Mouse (Mus musculus) G1E (cell line): Measurements from ENCODE around the gene Tmem132c. TPM values are rescaled to one million over a fixed set of nuclear protein-coding genes. Genes with fewer than 3 reads are reported as not detected.

Experiments
- ATAC-seq: 2 replicates; pipeline ENCODE4 v1.8.0; 2016; ENCODE audit warnings: mild to moderate bottlenecking; ENCODE audit not compliant: insufficient number of reproducible peaks, poor library complexity, low FRiP score, severe bottlenecking; ENCODE audit errors: extremely low read depth
- DNase-seq: peaks from one replicate; pipeline ENCODE4 v3.0.0; 2012; ENCODE audit warnings: low spot score
- H3K27me3 ChIP-seq: 2 replicates; pipeline ENCODE4 v1.6.1; 2012; ENCODE audit warnings: mild to moderate bottlenecking, low read length, inconsistent platforms; ENCODE audit not compliant: insufficient read depth
- H3K36me3 ChIP-seq: replicated peaks from 2 replicates; pipeline ENCODE3; 2012; ENCODE audit warnings: mild to moderate bottlenecking, inconsistent platforms
- H3K4me1 ChIP-seq: 2 replicates; pipeline ENCODE4 v1.6.1; 2012; ENCODE audit warnings: low read depth, low read length, inconsistent platforms, mixed read lengths; ENCODE audit not compliant: insufficient read depth
- H3K4me3 ChIP-seq: 2 replicates; pipeline ENCODE4 v1.5.1; 2012; ENCODE audit warnings: low read depth, mild to moderate bottlenecking, inconsistent platforms, low read length, moderate library complexity, mixed read lengths
- H3K9me3 ChIP-seq: replicated peaks from 2 replicates; pipeline ENCODE4 v1.6.1; 2012; ENCODE audit warnings: inconsistent platforms
- CTCF ChIP-seq: IDR thresholded peaks from 2 replicates; pipeline ENCODE4 v1.5.1; 2012; ENCODE audit warnings: low read depth, low read length, inconsistent platforms, mixed read lengths
- GATA1 ChIP-seq: IDR thresholded peaks from 2 replicates; pipeline ENCODE4 v1.6.1; 2012; ENCODE audit warnings: borderline replicate concordance, low read length, inconsistent platforms, mixed read lengths
- GATA2 ChIP-seq: IDR thresholded peaks from 2 replicates; pipeline ENCODE4 v1.6.1; 2012; ENCODE audit warnings: low read depth, low read length, inconsistent platforms, borderline replicate concordance
- POLR2AphosphoS5 ChIP-seq: IDR thresholded peaks from 2 replicates; pipeline ENCODE4 v1.6.1; 2012; ENCODE audit warnings: low read depth, low read length, inconsistent platforms; ENCODE audit not compliant: insufficient replicate concordance
- TAL1 ChIP-seq: conservative IDR thresholded peaks from 2 replicates; pipeline ENCODE4 v1.6.1; 2012; ENCODE audit warnings: low read depth, low read length, inconsistent platforms, mixed read lengths
- polyA plus RNA-seq: library from polyadenylated mRNA; stranded (reverse); fragments of >175 nt; gene quantifications from 2 replicates; pipeline ENCODE4 v1.2.3, GENCODE M21; 2012
- total RNA-seq, 2 experiments: library from RNA; stranded (forward) in 1 of 2; stranded (reverse) in 1 of 2; fragments of 200-1000 nt in 1 of 2; fragments of >200 nt in 1 of 2; fragmentation: Nextera tagmentation in 1 of 2; gene quantifications; 2 replicates each; pipeline ENCODE4 v1.2.3; 2014 to 2017

Tmem132c gene
- total RNA-seq (2014; fragmentation: Nextera tagmentation), result not detected in 2 replicates
- total RNA-seq (2017), result not detected in 2 replicates
- polyA plus RNA-seq, result not detected in 2 replicates

- H3K36me3 ChIP-seq, result no peaks in the 10 kb centered on the region
- H3K4me1 ChIP-seq, result no peaks in the 10 kb centered on the region
- H3K27me3 ChIP-seq, result no peaks in the 10 kb centered on the region
- H3K4me3 ChIP-seq, result no peak within 1 kb of the TSS; the same call in 1 of the 2 replicates
- ATAC-seq (no peak), DNase-seq (no peak)
- no peak for TF ChIP-seq CTCF
- TF ChIP-seq GATA2, result no peak
- no peak for TF ChIP-seq GATA1
- no peak for TF ChIP-seq POLR2AphosphoS5
- no peak for TF ChIP-seq TAL1
- H3K9me3 ChIP-seq, result peaks cover 79% of the 10 kb centered on the region
These were observed at the start of gene Tmem132c for GRCm38 (mm10) chr5:127241136-127241924. Gene Tmem132c, plus strand, starts transcription at chr5:127241808.

DNA sequence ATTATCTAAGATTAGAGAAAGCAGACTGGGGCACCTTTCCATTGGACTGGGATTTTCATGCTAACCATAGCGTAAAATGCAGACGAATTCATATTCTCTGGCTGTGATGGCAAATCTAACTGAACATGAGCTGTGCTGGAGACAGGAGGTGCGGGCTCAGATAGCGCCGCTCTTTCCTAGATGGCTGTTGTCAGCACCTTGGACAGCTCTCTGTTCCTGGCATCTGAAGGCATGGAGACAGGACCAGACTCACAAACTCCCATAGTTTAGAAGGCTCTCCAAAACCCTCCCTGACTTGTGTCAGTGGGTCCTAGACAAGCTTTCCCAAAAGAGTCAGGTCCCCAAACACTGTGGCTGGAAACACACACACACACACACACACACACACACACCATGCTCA lies 49.7 kb upstream of the Tmem132c start:
- no peak for ATAC-seq
- H3K4me3 ChIP-seq, result no peak overlapping the region
- no peaks in the 10 kb centered on the region for H3K4me1 ChIP-seq
- H3K9me3 ChIP-seq, result peaks cover 72% of the 10 kb centered on the region
- no peak for DNase-seq
- H3K27me3 ChIP-seq, result no peaks in the 10 kb centered on the region
- TF ChIP-seq CTCF (no peak), GATA2 (no peak), GATA1 (no peak), POLR2AphosphoS5 (no peak), TAL1 (no peak)
- no peaks in the 10 kb centered on the region for H3K36me3 ChIP-seq

- Histone ChIP-seq H3K4me1 (no peaks in the 10 kb centered on the region), H3K27me3 (no peaks in the 10 kb centered on the region), H3K4me3 (no peak overlapping the region), H3K36me3 (no peaks in the 10 kb centered on the region), H3K9me3 (peaks cover 72% of the 10 kb centered on the region)
- ATAC-seq (no peak; the same call in 1 of the 2 replicates), DNase-seq (no peak)
- TF ChIP-seq GATA2 (no peak), CTCF (no peak), GATA1 (no peak), TAL1 (no peak), POLR2AphosphoS5 (no peak)
These were observed 42.8 kb upstream of the Tmem132c start for GRCm38 (mm10) chr5:127198850-127199249.

GRCm38 (mm10) chr5:127204881-127205280 lies 36.7 kb upstream of the Tmem132c start:
- TF ChIP-seq GATA2 (no peak), CTCF (no peak), TAL1 (no peak), GATA1 (no peak), POLR2AphosphoS5 (no peak)
- peaks cover 66% of the 10 kb centered on the region for H3K9me3 ChIP-seq
- DNase-seq (no peak), ATAC-seq (no peak)
- H3K4me1 ChIP-seq, result no peaks in the 10 kb centered on the region
- no peak overlapping the region for H3K4me3 ChIP-seq
- no peaks in the 10 kb centered on the region for H3K27me3 ChIP-seq
- H3K36me3 ChIP-seq, result no peaks in the 10 kb centered on the region

DNA sequence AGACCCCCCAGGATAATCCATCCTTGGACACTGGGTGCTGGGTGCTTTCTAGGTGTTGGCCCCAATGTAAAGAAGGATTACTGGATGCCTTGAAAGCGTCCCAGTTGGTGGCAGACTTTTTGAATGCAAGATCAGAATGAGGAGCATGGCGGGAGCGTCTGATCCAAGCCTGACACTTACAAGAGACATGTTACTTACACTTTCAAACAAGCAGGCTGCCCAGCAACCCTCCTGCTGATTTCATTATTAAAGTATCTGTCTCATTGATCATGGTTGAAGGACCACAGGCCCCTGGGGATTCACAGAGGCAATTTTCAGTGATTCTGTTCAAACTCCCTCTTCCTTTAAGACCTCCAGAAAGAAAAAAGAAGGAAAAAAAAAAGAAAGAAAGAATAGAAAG lies 25.2 kb upstream of the Tmem132c start:
- Histone ChIP-seq H3K27me3 (no peaks in the 10 kb centered on the region), H3K9me3 (peaks cover 59% of the 10 kb centered on the region), H3K4me1 (no peaks in the 10 kb centered on the region), H3K4me3 (no peak overlapping the region), H3K36me3 (no peaks in the 10 kb centered on the region)
- TF ChIP-seq TAL1, result no peak
- TF ChIP-seq GATA2, result no peak
- TF ChIP-seq POLR2AphosphoS5, result no peak
- no peak for TF ChIP-seq GATA1
- TF ChIP-seq CTCF, result no peak
- DNase-seq (no peak), ATAC-seq (no peak)

DNA sequence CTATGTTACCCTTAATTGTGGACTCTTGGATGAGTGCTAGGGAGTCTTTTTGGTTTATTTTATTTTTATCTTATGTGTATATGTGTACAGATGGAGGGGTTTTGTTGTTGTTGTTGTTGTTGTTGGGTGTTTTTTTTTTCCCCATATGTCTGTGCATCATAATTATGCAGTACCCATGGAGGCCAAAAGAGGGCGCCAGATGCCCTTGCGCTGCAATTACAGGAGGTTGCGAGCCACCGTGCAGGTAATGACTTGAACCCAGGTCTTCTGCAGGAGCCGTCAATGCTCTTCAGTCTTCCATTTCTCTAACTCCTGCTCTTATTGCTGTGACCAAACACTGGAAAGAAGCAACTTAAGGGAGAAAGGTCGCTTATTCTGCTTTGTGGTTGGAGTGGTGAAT lies 23.9 kb upstream of the Tmem132c start:
- DNase-seq (no peak), ATAC-seq (no peak)
- Histone ChIP-seq H3K9me3 (peaks cover 57% of the 10 kb centered on the region), H3K4me1 (no peaks in the 10 kb centered on the region), H3K36me3 (no peaks in the 10 kb centered on the region), H3K4me3 (no peak overlapping the region), H3K27me3 (no peaks in the 10 kb centered on the region)
- TF ChIP-seq POLR2AphosphoS5, result no peak
- TF ChIP-seq CTCF, result no peak
- TF ChIP-seq GATA2, result no peak
- TF ChIP-seq TAL1, result no peak
- no peak for TF ChIP-seq GATA1
